Mouse (Mus musculus): ENCODE results near the gene Gm29797.
A peak's percentile ranks its signal among the peaks of the same experiment; 100 is the strongest.

Gene Gm29797

GRCm38 (mm10) chr2:181656734-181657133 is at the start of gene Gm29797:
Gene Gm29797 (plus strand): TSS chr2:181657034.
- no peak for DNase-seq

- DNase-seq = no peak
Observed at GRCm38 (mm10) chr2:181618761-181619495, 37.9 kb upstream of the Gm29797 start.

GRCm38 (mm10) chr2:181623401-181623800 is 33.4 kb upstream of the Gm29797 start:
- DNase-seq = peak; percentile 50

- no peak for DNase-seq
Observed at GRCm38 (mm10) chr2:181628471-181628870, 28.4 kb upstream of the Gm29797 start.

- no peak for DNase-seq
Observed at GRCm38 (mm10) chr2:181632624-181633023, 24.2 kb upstream of the Gm29797 start.

GRCm38 (mm10) chr2:181635865-181636264 is 21.0 kb upstream of the Gm29797 start:
- DNase-seq = no peak

- peak; percentile 71 for DNase-seq
Observed at GRCm38 (mm10) chr2:181644361-181644760, 12.5 kb upstream of the Gm29797 start.

- no peak for DNase-seq
Observed at GRCm38 (mm10) chr2:181645666-181646065, 11.2 kb upstream of the Gm29797 start.

GRCm38 (mm10) chr2:181646626-181647472 is 10.0 kb upstream of the Gm29797 start:
- no peak for DNase-seq

- DNase-seq = no peak
Observed at GRCm38 (mm10) chr2:181648926-181649325, 7.9 kb upstream of the Gm29797 start.

GRCm38 (mm10) chr2:181653065-181653464 is 3.8 kb upstream of the Gm29797 start:
- DNase-seq = no peak

GRCm38 (mm10) chr2:181653523-181653922 is 3.3 kb upstream of the Gm29797 start:
- no peak for DNase-seq

- DNase-seq = no peak
Observed at GRCm38 (mm10) chr2:181657441-181657840, 607 bp downstream of the Gm29797 start.

- DNase-seq = no peak
Observed at GRCm38 (mm10) chr2:181658528-181658927, 1.7 kb downstream of the Gm29797 start.

- peak; percentile 82 for DNase-seq
Observed at GRCm38 (mm10) chr2:181658930-181659555, 2.2 kb downstream of the Gm29797 start.

GRCm38 (mm10) chr2:181659609-181660055 is 2.8 kb downstream of the Gm29797 start:
- DNase-seq = peak; percentile 85

GRCm38 (mm10) chr2:181662620-181663297 is 5.9 kb downstream of the Gm29797 start:
- no peak for DNase-seq

- no peak for DNase-seq
Observed at GRCm38 (mm10) chr2:181663298-181663630, 6.4 kb downstream of the Gm29797 start.

GRCm38 (mm10) chr2:181670285-181670912 is 13.6 kb downstream of the Gm29797 start:
- peak; percentile 40 for DNase-seq

- DNase-seq = no peak
Observed at GRCm38 (mm10) chr2:181670913-181671311, 14.1 kb downstream of the Gm29797 start.

- no peak for DNase-seq
Observed at GRCm38 (mm10) chr2:181671326-181671725, 14.5 kb downstream of the Gm29797 start, which contains the start of gene Sox18. Gene Sox18 (minus strand): TSS chr2:181671640.

- DNase-seq = no peak
Observed at GRCm38 (mm10) chr2:181671984-181672383, 15.2 kb downstream of the Gm29797 start.

Measured in thymus, postnatal 4 days (tissue).